ENCODE assay signal across 27 mouse cellular contexts in the genomic region with DNA sequence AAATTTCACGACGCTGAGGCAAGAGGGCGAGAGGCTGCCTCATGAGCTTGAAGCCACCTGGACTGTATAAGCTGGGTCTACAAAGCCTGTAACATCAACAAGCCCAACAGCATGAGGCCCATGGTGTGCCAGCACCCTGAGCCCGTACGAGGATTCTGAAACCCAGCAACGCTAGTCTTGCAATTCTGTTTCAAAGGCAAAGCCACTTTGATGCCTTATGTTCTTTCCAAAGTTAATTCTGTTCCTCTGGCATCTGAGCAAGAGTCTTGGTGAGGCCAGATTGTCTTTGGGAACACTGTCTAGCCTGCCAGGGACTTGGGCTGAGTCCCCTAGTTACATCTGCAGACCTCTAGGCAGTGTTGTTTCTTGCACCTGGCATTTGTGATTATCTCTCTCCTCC. TPM values are rescaled to one million over a fixed set of nuclear protein-coding genes. Genes with fewer than 3 reads are reported as not detected.
A peak's percentile ranks its signal among the peaks of the same experiment; 100 is the strongest.
DNase-seq lines count a peak whose midpoint lies in the region; ATAC-seq lines count a peak whose summit lies in the region.
"Had no signal": no experiment of that assay in that cellular context is flagged by ENCODE, and none has a peak within 500 bp of the region (broad histone marks: within the 10 kb centered on the region; RNA-seq: fewer than 3 reads in every experiment).

No protein-coding gene starts in this region.

- ATAC-seq in frontal cortex, adult (ENCODE audit: low TSS enrichment) = peak; percentile 36; the same call in 1 of the 2 replicates
- ATAC-seq: hindbrain, postnatal 0 days; intestine, embryonic 15.5 days; midbrain, embryonic 13.5 days had no signal

- DNase-seq in cerebellum, postnatal 10 days = peak; percentile 65 to 74
- DNase-seq in cerebellum, postnatal 4 days (ENCODE audit: low spot score in 2 of 2) = no peak
- no peak for DNase-seq in frontal cortex, postnatal 14 days (ENCODE audit: low spot score in 2 of 2)
- DNase-seq in layer of hippocampus, adult 18-20 months (ENCODE audit: low spot score in 2 of 2) = peak; percentile 49 to 75
- no peak for DNase-seq in layer of hippocampus, postnatal 36 days
- DNase-seq in layer of hippocampus, postnatal 14 days (ENCODE audit: low spot score in 2 of 2) = peak; percentile 55 to 71
- DNase-seq in T-cell, adult 2 months (ENCODE audit: low spot score) = no peak
- DNase-seq: adrenal gland, adult 8-10 months; cerebellum, adult 8-10 months; cerebellum, postnatal 36 days; heart, postnatal 36 days; kidney, adult 2 months; kidney, postnatal 36 days; liver; lung, adult 2 months; lung, postnatal 10 days; thymus, postnatal 14 days had no signal

RNA-seq across cellular contexts. Expression of gene Mthfr, which starts 20.1 kb away (rescaled TPM):
- total RNA-seq in layer of hippocampus, adult 18-20 months (2021) = 10 to 100 TPM; 28.0 to 30.8 TPM
- total RNA-seq in layer of hippocampus, postnatal 36 days (2021) = 10 to 100 TPM; 29.1 to 33.2 TPM
- total RNA-seq in layer of hippocampus, postnatal 14 days (2021) = 10 to 100 TPM; 25.6 to 26.4 TPM

RNA-seq across cellular contexts. Expression of gene Clcn6, which starts 20.4 kb away (rescaled TPM):
- 10 to 100 TPM; 79.0 to 82.0 TPM for total RNA-seq in layer of hippocampus, adult 18-20 months (2021)
- total RNA-seq in layer of hippocampus, postnatal 36 days (2021) = 10 to 100 TPM; 71.1 to 75.3 TPM
- total RNA-seq in layer of hippocampus, postnatal 14 days (2021) = 10 to 100 TPM; 64.2 to 65.0 TPM

RNA-seq across cellular contexts. Expression of gene Agtrap, which starts 28.8 kb away (rescaled TPM):
- total RNA-seq in layer of hippocampus, adult 18-20 months (2021) = 1 to 10 TPM; 6.3 to 7.6 TPM
- 1 to 10 TPM; 7.3 TPM for total RNA-seq in layer of hippocampus, postnatal 36 days (2021)
- total RNA-seq in layer of hippocampus, postnatal 14 days (2021) = 1 to 10 TPM; 8.9 to 9.0 TPM

RNA-seq across cellular contexts. Expression of gene Nppa, which starts 58.5 kb away (rescaled TPM):
- total RNA-seq in layer of hippocampus, adult 18-20 months (2021) = not detected
- not detected for total RNA-seq in layer of hippocampus, postnatal 36 days (2021)
- under 1 TPM; 0.45 to 0.92 TPM for total RNA-seq in layer of hippocampus, postnatal 14 days (2021)
- total RNA-seq: adrenal gland, adult 8-10 months; adrenal gland, postnatal 4 days; CH12.LX; ES-E14; gastrocnemius, adult 18-20 months; granulocyte monocyte progenitor cell, adult 5-6 weeks; megakaryocyte-erythroid progenitor cell, adult 5-6 weeks had no signal

Comparison
In these comparisons a context has a peak if more than half of its experiments do, and no peak if none do; other contexts are left out.
1. DNase-seq: peak in cerebellum, postnatal 10 days (2 of 2), layer of hippocampus, adult 18-20 months (2 of 2) and layer of hippocampus, postnatal 14 days (2 of 2); none in cerebellum, postnatal 4 days (0 of 2), frontal cortex, postnatal 14 days (0 of 2), layer of hippocampus, postnatal 36 days (0 of 2) and T-cell, adult 2 months (single experiment).